Mouse (Mus musculus) intestine, postnatal 0 days (tissue): Measurements from ENCODE around the gene Surf1. TPM values are rescaled to one million over a fixed set of nuclear protein-coding genes. Genes with fewer than 3 reads are reported as not detected.
A peak's percentile ranks its signal among the peaks of the same experiment; 100 is the strongest.

Experiments
- ATAC-seq: fragments of 200-750 bp; cut with Nextera tagmentation; 2 replicates; pipeline ENCODE4 v1.8.0; 2017; ENCODE audit warnings: mild to moderate bottlenecking, moderate TSS enrichment, moderate library complexity
- H3K27ac ChIP-seq: fragments of 300-500 bp; sonication (generic); 2 replicates; pipeline ENCODE4 v1.5.1; 2014; ENCODE audit warnings: mild to moderate bottlenecking, low read depth, low read length, moderate library complexity
- H3K27me3 ChIP-seq: fragments of 300-500 bp; sonication (generic); replicated peaks from 2 replicates; pipeline ENCODE4 v1.6.1; 2014; ENCODE audit warnings: low read length, mixed read lengths; ENCODE audit not compliant: control insufficient read depth, insufficient read depth
- H3K36me3 ChIP-seq: fragments of 300-500 bp; sonication (generic); 2 replicates; pipeline ENCODE4 v1.6.1; 2014; ENCODE audit warnings: mild to moderate bottlenecking, moderate library complexity; ENCODE audit not compliant: control insufficient read depth, insufficient read depth
- H3K4me1 ChIP-seq: fragments of 300-500 bp; sonication (generic); replicated peaks from 2 replicates; pipeline ENCODE4 v1.6.1; 2014; ENCODE audit warnings: antibody characterized with exemption, low read length, mixed read lengths; ENCODE audit not compliant: control insufficient read depth, insufficient read depth
- H3K4me2 ChIP-seq: fragments of 300-500 bp; sonication (generic); replicated peaks from 2 replicates; pipeline ENCODE4 v1.6.1; 2014; ENCODE audit warnings: low read depth, mild to moderate bottlenecking, moderate library complexity
- H3K4me3 ChIP-seq: fragments of 300-500 bp; sonication (generic); 2 replicates; pipeline ENCODE4 v1.5.1; 2014; ENCODE audit warnings: low read depth, low read length
- H3K9ac ChIP-seq: fragments of 300-500 bp; sonication (generic); 2 replicates; pipeline ENCODE4 v1.6.1; 2014; ENCODE audit warnings: mild to moderate bottlenecking, low read depth, low read length
- H3K9me3 ChIP-seq: fragments of 300-500 bp; sonication (generic); 2 replicates; pipeline ENCODE4 v1.6.1; 2016; ENCODE audit warnings: mixed run types; ENCODE audit not compliant: control insufficient read depth
- CTCF ChIP-seq: sonication (generic); IDR thresholded peaks from 2 replicates; pipeline ENCODE4 v1.5.1; 2016; ENCODE audit warnings: low read depth, mild to moderate bottlenecking, control low read depth, antibody characterized with exemption, moderate library complexity
- WGBS: fragments of 180-500 bp; shearing (Covaris S2); extraction: QIAGEN DNeasy Blood & Tissue Kit; methylation state at CpG from one replicate; pipeline ENCODE4 v1.1.7; 2014; 5-methylcytosine and 5-hydroxymethylcytosine counted together
- polyA plus RNA-seq: library from polyadenylated mRNA; unstranded; fragments of >200 nt; fragmentation: Nextera tagmentation; extraction: Ambion mirVana; gene quantifications from 2 replicates; pipeline ENCODE4 v1.2.1, GENCODE M21; 2015

Surf1 gene
- polyA plus RNA-seq, 1 experiment from 2014 or later: 65.3 TPM

- Histone ChIP-seq H3K9ac (no peak overlapping the region), H3K9me3 (no peaks in the 10 kb centered on the region), H3K27me3 (no peaks in the 10 kb centered on the region), H3K36me3 (peaks cover 15% of the 10 kb centered on the region), H3K4me2 (no peak overlapping the region), H3K4me3 (no peak overlapping the region), H3K27ac (peak overlapping the region; percentile 76), H3K4me1 (no peaks in the 10 kb centered on the region)
- TF ChIP-seq CTCF: no peak
- WGBS: 27% methylated on average over 3 of the region's 3 CpGs
- peak; percentile 84 for ATAC-seq
Observed at GRCm38 (mm10) chr2:26943253-26943652, 26.9 kb upstream of the Surf1 start.

GRCm38 (mm10) chr2:26941539-26941938, 25.2 kb upstream of the Surf1 start:
- Histone ChIP-seq H3K36me3 (0 out of 2 replicates have a peak, but pooled peaks cover 4% of the 10 kb centered on the region), H3K9ac (no peak overlapping the region), H3K4me2 (no peak overlapping the region), H3K4me3 (no peak overlapping the region), H3K27me3 (no peaks in the 10 kb centered on the region), H3K9me3 (no peaks in the 10 kb centered on the region), H3K4me1 (no peaks in the 10 kb centered on the region), H3K27ac (peak overlapping the region; percentile 46; the same call in 1 of the 2 replicates)
- peak; percentile 74 for ATAC-seq
- 34% methylated on average over 5 of the region's 5 CpGs for WGBS
- TF ChIP-seq CTCF: peak; percentile 71

GRCm38 (mm10) chr2:26936425-26936824, 20.1 kb upstream of the Surf1 start:
- no peak overlapping the region for H3K4me2 ChIP-seq
- no peak for ATAC-seq
- 57% methylated on average over 1 of the region's 1 CpGs for WGBS
- 0 out of 2 replicates have a peak, but pooled peaks cover 4% of the 10 kb centered on the region for H3K36me3 ChIP-seq
- peaks cover 6% of the 10 kb centered on the region; the same call in 1 of the 2 replicates for H3K4me1 ChIP-seq
- TF ChIP-seq CTCF: no peak
- H3K27me3 ChIP-seq: no peaks in the 10 kb centered on the region
- H3K9me3 ChIP-seq: no peaks in the 10 kb centered on the region
- H3K9ac ChIP-seq: no peak overlapping the region
- no peak overlapping the region for H3K4me3 ChIP-seq
- H3K27ac ChIP-seq: no peak overlapping the region

GRCm38 (mm10) chr2:26935286-26935685, 19.0 kb upstream of the Surf1 start:
- Histone ChIP-seq H3K4me3 (no peak overlapping the region), H3K27ac (peak overlapping the region; percentile 21; the same call in 1 of the 2 replicates), H3K4me2 (no peak overlapping the region), H3K4me1 (peaks cover 6% of the 10 kb centered on the region; the same call in 1 of the 2 replicates), H3K9ac (no peak overlapping the region), H3K36me3 (peaks cover 8% of the 10 kb centered on the region; the same call in 1 of the 2 replicates), H3K27me3 (no peaks in the 10 kb centered on the region), H3K9me3 (no peaks in the 10 kb centered on the region)
- WGBS: 77% methylated on average over 2 of the region's 2 CpGs
- no peak for ATAC-seq
- no peak for TF ChIP-seq CTCF

GRCm38 (mm10) chr2:26933304-26934055, 17.1 kb upstream of the Surf1 start, which contains the start of the genes Surf4 and Stkld1:
TSS of gene Surf4 (minus strand) at chr2:26933928.
TSS of gene Stkld1 (plus strand) at chr2:26934047.
- 0% methylated on average over 54 of the region's 70 CpGs for WGBS
- Histone ChIP-seq H3K27ac (peak within 1 kb of the TSS; percentile 100), H3K27me3 (no peaks in the 10 kb centered on the region), H3K4me2 (peak within 1 kb of the TSS; percentile 82), H3K4me1 (peaks cover 6% of the 10 kb centered on the region; the same call in 1 of the 2 replicates), H3K9me3 (no peaks in the 10 kb centered on the region), H3K9ac (peak within 1 kb of the TSS; percentile 100), H3K36me3 (peaks cover 8% of the 10 kb centered on the region; the same call in 1 of the 2 replicates), H3K4me3 (peak within 1 kb of the TSS; percentile 94)
- peak; percentile 95 for ATAC-seq
- 0 out of 2 replicates have a peak, but pooled peaks have one; percentile 7 for TF ChIP-seq CTCF

GRCm38 (mm10) chr2:26932473-26933303, 16.4 kb upstream of the Surf1 start:
- 1% methylated on average over 48 of the region's 49 CpGs for WGBS

More at GRCm38 (mm10) chr2:26932473-26933303, 16.4 kb upstream of the Surf1 start:
- no peaks in the 10 kb centered on the region for H3K27me3 ChIP-seq
- peak overlapping the region; percentile 94 for H3K4me3 ChIP-seq
- peak overlapping the region; percentile 100 for H3K27ac ChIP-seq
- H3K9me3 ChIP-seq: no peaks in the 10 kb centered on the region
- peak overlapping the region; percentile 100 for H3K9ac ChIP-seq
- H3K36me3 ChIP-seq: peaks cover 13% of the 10 kb centered on the region; the same call in 1 of the 2 replicates
- TF ChIP-seq CTCF: no peak
- peaks cover 6% of the 10 kb centered on the region; the same call in 1 of the 2 replicates for H3K4me1 ChIP-seq
- ATAC-seq: peak; percentile 14
- peak overlapping the region; percentile 82 for H3K4me2 ChIP-seq
